Mouse (Mus musculus) stomach, postnatal 0 days (tissue): ENCODE results near the gene Tspoap1. TPM values are rescaled to one million over a fixed set of nuclear protein-coding genes. Genes with fewer than 3 reads are reported as not detected.

ENCODE experiments used
- ATAC-seq: fragments of 200-750 bp; cut with Nextera tagmentation; 2 replicates; pipeline ENCODE4 v1.8.0; 2017; ENCODE audit not compliant: low FRiP score, low TSS enrichment
- DNase-seq: peaks from one replicate; pipeline ENCODE4 v3.0.0-alpha.2; 2016; ENCODE audit warnings: low spot score
- H3K27ac ChIP-seq: fragments of 300-500 bp; sonication (generic); replicated peaks from 2 replicates; pipeline ENCODE4 v1.5.1; 2014; ENCODE audit warnings: mild to moderate bottlenecking, control low read depth
- H3K27me3 ChIP-seq: fragments of 300-500 bp; sonication (generic); 2 replicates; pipeline ENCODE4 v1.6.1; 2014; ENCODE audit warnings: low read length; ENCODE audit not compliant: control insufficient read depth, insufficient read depth
- H3K36me3 ChIP-seq: fragments of 300-500 bp; sonication (generic); 2 replicates; pipeline ENCODE4 v1.6.1; 2014; ENCODE audit warnings: low read length, mixed read lengths; ENCODE audit not compliant: control insufficient read depth, insufficient read depth
- H3K4me1 ChIP-seq: fragments of 300-500 bp; sonication (generic); replicated peaks from 2 replicates; pipeline ENCODE4 v1.6.1; 2014; ENCODE audit warnings: antibody characterized with exemption; ENCODE audit not compliant: control insufficient read depth, insufficient read depth
- H3K4me2 ChIP-seq: fragments of 300-500 bp; sonication (generic); replicated peaks from 2 replicates; pipeline ENCODE4 v1.6.1; 2014; ENCODE audit warnings: low read depth, mild to moderate bottlenecking, control low read depth, moderate library complexity
- H3K4me3 ChIP-seq: fragments of 300-500 bp; sonication (generic); 2 replicates; pipeline ENCODE4 v1.5.1; 2014; ENCODE audit warnings: low read depth, low read length, control low read depth
- H3K9ac ChIP-seq: fragments of 300-500 bp; sonication (generic); 2 replicates; pipeline ENCODE4 v1.6.1; 2014; ENCODE audit warnings: mild to moderate bottlenecking, low read length, control low read depth, mixed read lengths
- H3K9me3 ChIP-seq: fragments of 300-500 bp; sonication (generic); 2 replicates; pipeline ENCODE4 v1.6.1; 2016; ENCODE audit warnings: low read length; ENCODE audit not compliant: control insufficient read depth
- CTCF ChIP-seq: IDR thresholded peaks from 2 replicates; pipeline ENCODE4 v1.5.1; 2016; ENCODE audit warnings: antibody characterized with exemption, low read depth, mild to moderate bottlenecking, moderate library complexity
- EP300 ChIP-seq: optimal IDR thresholded peaks from 2 replicates; pipeline ENCODE3; 2016; ENCODE audit warnings: antibody characterized with exemption
- WGBS: fragments of 180-500 bp; shearing (Covaris S2); extraction: QIAGEN DNeasy Blood & Tissue Kit; methylation state at CpG from one replicate; pipeline ENCODE4 v1.1.7; 2014; 5-methylcytosine and 5-hydroxymethylcytosine counted together
- polyA plus RNA-seq: library from polyadenylated mRNA; unstranded; fragments of >200 nt; fragmentation: Nextera tagmentation; extraction: Ambion mirVana; gene quantifications from 2 replicates; pipeline ENCODE4 v1.2.1, GENCODE M21; 2015

Tspoap1 gene
- polyA plus RNA-seq, 1 experiment from 2014 or later, result 0.56 TPM

GRCm38 (mm10) chr11:87722168-87722567 lies 38.2 kb upstream of the Tspoap1 start:
- TF ChIP-seq EP300, result no peak
- no peak for TF ChIP-seq CTCF
- Histone ChIP-seq H3K27ac (no peak overlapping the region), H3K9me3 (no peaks in the 10 kb centered on the region), H3K9ac (no peak overlapping the region), H3K27me3 (no peaks in the 10 kb centered on the region), H3K4me2 (no peak overlapping the region), H3K4me1 (no peaks in the 10 kb centered on the region), H3K4me3 (no peak overlapping the region), H3K36me3 (no peaks in the 10 kb centered on the region)
- ATAC-seq (no peak), DNase-seq (no peak)
- WGBS, result 63% methylated on average over 3 of the region's 3 CpGs

- ATAC-seq (no peak), DNase-seq (no peak)
- H3K36me3 ChIP-seq, result no peaks in the 10 kb centered on the region
- H3K9ac ChIP-seq, result no peak overlapping the region
- H3K4me2 ChIP-seq, result no peak overlapping the region
- no peak overlapping the region for H3K27ac ChIP-seq
- no peak overlapping the region for H3K4me3 ChIP-seq
- H3K9me3 ChIP-seq, result no peaks in the 10 kb centered on the region
- TF ChIP-seq EP300 (no peak), CTCF (peak; percentile 37)
- 78% methylated on average over 4 of the region's 4 CpGs for WGBS
- H3K27me3 ChIP-seq, result no peaks in the 10 kb centered on the region
- no peaks in the 10 kb centered on the region for H3K4me1 ChIP-seq
Observed at GRCm38 (mm10) chr11:87722891-87723290, 37.5 kb upstream of the Tspoap1 start.

GRCm38 (mm10) chr11:87725515-87725914 lies 34.8 kb upstream of the Tspoap1 start:
- DNase-seq (no peak), ATAC-seq (no peak)
- no peaks in the 10 kb centered on the region for H3K9me3 ChIP-seq
- H3K27ac ChIP-seq, result peak overlapping the region; percentile 80
- H3K27me3 ChIP-seq, result no peaks in the 10 kb centered on the region
- H3K36me3 ChIP-seq, result no peaks in the 10 kb centered on the region
- no peak overlapping the region for H3K4me3 ChIP-seq
- no peak overlapping the region for H3K9ac ChIP-seq
- no peaks in the 10 kb centered on the region for H3K4me1 ChIP-seq
- peak overlapping the region; percentile 11; the same call in 1 of the 2 replicates for H3K4me2 ChIP-seq
- no peak for TF ChIP-seq EP300
- no peak for TF ChIP-seq CTCF

GRCm38 (mm10) chr11:87725964-87726562 lies 34.3 kb upstream of the Tspoap1 start:
- Histone ChIP-seq H3K4me3 (no peak overlapping the region), H3K27me3 (no peaks in the 10 kb centered on the region), H3K27ac (peak overlapping the region; percentile 80), H3K4me1 (no peaks in the 10 kb centered on the region), H3K36me3 (no peaks in the 10 kb centered on the region), H3K4me2 (peak overlapping the region; percentile 25), H3K9me3 (no peaks in the 10 kb centered on the region), H3K9ac (no peak overlapping the region)
- ATAC-seq (peak; percentile 70), DNase-seq (no peak)
- TF ChIP-seq CTCF (no peak), EP300 (no peak)
- WGBS, result 18% methylated on average over 6 of the region's 6 CpGs

GRCm38 (mm10) chr11:87727021-87727420 lies 33.3 kb upstream of the Tspoap1 start:
- Histone ChIP-seq H3K4me3 (no peak overlapping the region), H3K27ac (peak overlapping the region; percentile 80; the same call in 1 of the 2 replicates), H3K9me3 (no peaks in the 10 kb centered on the region), H3K9ac (no peak overlapping the region), H3K27me3 (no peaks in the 10 kb centered on the region), H3K36me3 (no peaks in the 10 kb centered on the region), H3K4me1 (no peaks in the 10 kb centered on the region), H3K4me2 (no peak overlapping the region)
- ATAC-seq (no peak), DNase-seq (no peak)
- TF ChIP-seq EP300 (no peak), CTCF (no peak)
- WGBS, result 51% methylated on average over 11 of the region's 11 CpGs

GRCm38 (mm10) chr11:87727471-87727870 lies 32.9 kb upstream of the Tspoap1 start:
- no peak for DNase-seq
- no peaks in the 10 kb centered on the region for H3K9me3 ChIP-seq
- H3K4me3 ChIP-seq, result no peak overlapping the region
- no peaks in the 10 kb centered on the region for H3K4me1 ChIP-seq
- H3K36me3 ChIP-seq, result no peaks in the 10 kb centered on the region
- H3K27me3 ChIP-seq, result no peaks in the 10 kb centered on the region
- TF ChIP-seq CTCF (no peak), EP300 (no peak)
- H3K9ac ChIP-seq, result no peak overlapping the region
- no peak overlapping the region for H3K27ac ChIP-seq
- 66% methylated on average over 4 of the region's 4 CpGs for WGBS
- ATAC-seq, result no peak
- H3K4me2 ChIP-seq, result no peak overlapping the region
